16 mouse cellular contexts compared by ENCODE assay signal in the genomic region with DNA sequence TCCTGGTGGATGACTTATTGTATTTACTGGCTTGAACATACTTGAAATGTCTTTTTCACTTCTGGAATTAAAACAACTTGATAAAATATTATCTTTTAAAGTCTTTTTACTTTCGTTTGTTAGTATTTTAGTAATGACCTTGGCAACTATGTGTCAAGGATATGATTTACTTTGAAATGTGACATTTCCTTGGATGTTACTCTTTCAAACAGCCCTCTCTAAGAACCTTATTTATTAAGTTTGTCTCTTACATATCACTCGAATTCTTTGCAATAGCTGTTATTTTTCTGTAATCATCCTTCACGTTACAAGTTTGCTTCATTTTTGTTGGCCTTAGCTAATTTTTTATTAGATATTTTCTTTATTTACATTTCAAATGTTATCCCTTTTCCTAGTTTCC.
"Had no signal": no experiment of that assay in that cellular context is flagged by ENCODE, and none has a peak within 500 bp of the region (broad histone marks: within the 10 kb centered on the region; RNA-seq: fewer than 3 reads in every experiment).

No protein-coding gene starts in this region.

- H3K4me3 ChIP-seq: neural tube, embryonic 13.5 days; neural tube, embryonic 15.5 days; stomach, embryonic 15.5 days had no signal

- H3K4me2 ChIP-seq: neural tube, embryonic 13.5 days; neural tube, embryonic 15.5 days; stomach, embryonic 15.5 days had no signal

- H3K36me3 ChIP-seq: neural tube, embryonic 13.5 days; neural tube, embryonic 15.5 days; stomach, embryonic 15.5 days had no signal

- H3K9me3 ChIP-seq: neural tube, embryonic 13.5 days; neural tube, embryonic 15.5 days; stomach, embryonic 15.5 days had no signal

- H3K27me3 ChIP-seq: neural tube, embryonic 13.5 days; neural tube, embryonic 15.5 days; stomach, embryonic 15.5 days had no signal

- H3K4me1 ChIP-seq: neural tube, embryonic 13.5 days; neural tube, embryonic 15.5 days; stomach, embryonic 15.5 days had no signal

- H3K9ac ChIP-seq: neural tube, embryonic 13.5 days; neural tube, embryonic 15.5 days; stomach, embryonic 15.5 days had no signal

- H3K27ac ChIP-seq: neural tube, embryonic 13.5 days; neural tube, embryonic 15.5 days; stomach, embryonic 15.5 days; stomach, postnatal 0 days had no signal

- DNase-seq: retina, postnatal 1 day; right cerebral cortex, adult 18-20 months; right cerebral cortex, postnatal 14 days; right cerebral cortex, postnatal 25 days; right cerebral cortex, postnatal 4 days; spleen, adult 18-20 months; thymus, adult 18-20 months; thymus, adult 2 months; thymus, postnatal 14 days; thymus, postnatal 25 days; thymus, postnatal 36 days; thymus, postnatal 4 days had no signal
